Mouse (Mus musculus): ENCODE results near the gene Skap1.

The Skap1 gene

DNA sequence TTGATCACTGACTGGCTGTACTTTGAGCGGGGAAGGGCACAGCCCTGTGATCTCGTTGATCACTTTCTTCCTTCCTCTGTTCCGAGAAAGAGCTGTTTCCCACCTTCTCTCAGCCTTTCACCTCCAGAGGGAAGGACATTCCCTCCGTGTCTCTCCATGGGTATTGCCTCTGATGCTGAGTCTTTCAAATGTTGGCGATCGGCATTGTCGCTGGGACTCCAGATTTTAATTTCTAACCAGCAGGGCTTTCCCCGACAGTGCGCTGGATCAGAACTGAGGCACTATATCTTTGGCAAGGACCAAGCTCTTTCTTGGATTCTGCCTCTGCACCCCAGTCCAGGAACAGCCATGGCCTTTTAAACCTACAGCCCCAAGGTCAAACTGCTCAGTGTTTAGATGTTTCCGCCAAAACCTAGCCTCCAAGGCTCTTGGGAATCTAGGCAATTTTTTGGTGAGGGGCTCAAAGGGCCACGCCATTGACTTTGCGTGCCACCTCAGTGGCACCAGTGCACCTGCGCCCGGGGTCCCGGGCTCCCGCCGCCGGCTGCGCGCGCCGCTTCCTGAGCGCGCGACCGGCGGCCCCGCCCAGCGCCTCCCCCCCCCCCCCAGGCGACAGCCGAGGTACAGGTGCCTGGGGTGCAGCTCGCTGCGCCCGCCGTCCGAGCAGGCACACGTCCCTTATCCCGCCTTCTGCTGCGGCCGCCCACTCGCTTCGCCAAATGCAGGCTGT is at the start of gene Skap1:
TSS of gene Skap1 (plus strand) at position 608 of the 730 bp plus-strand sequence.
- DNase-seq (ENCODE audit: low read depth) = no peak

DNA sequence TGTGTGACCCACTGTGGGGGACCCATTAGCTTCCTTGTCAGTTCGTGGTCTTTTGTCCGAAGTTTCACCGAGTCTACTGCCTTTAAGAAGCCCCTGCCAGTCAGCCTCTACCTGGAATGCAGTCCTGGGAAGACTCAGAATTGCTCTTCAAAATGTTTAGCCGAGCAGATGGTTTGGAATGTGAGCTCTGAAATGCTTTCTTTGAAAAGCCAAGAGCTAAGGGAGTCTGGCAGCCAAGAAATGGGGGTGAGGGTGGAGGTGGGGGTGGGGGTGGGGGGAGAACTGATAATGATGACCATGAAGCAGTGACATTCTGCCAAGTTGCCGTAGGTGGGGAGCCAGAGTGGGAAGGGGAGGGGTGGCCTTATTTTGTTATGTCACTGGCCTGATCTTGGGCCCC is 43.3 kb upstream of the Skap1 start:
- no peak for DNase-seq (ENCODE audit: low read depth)

DNA sequence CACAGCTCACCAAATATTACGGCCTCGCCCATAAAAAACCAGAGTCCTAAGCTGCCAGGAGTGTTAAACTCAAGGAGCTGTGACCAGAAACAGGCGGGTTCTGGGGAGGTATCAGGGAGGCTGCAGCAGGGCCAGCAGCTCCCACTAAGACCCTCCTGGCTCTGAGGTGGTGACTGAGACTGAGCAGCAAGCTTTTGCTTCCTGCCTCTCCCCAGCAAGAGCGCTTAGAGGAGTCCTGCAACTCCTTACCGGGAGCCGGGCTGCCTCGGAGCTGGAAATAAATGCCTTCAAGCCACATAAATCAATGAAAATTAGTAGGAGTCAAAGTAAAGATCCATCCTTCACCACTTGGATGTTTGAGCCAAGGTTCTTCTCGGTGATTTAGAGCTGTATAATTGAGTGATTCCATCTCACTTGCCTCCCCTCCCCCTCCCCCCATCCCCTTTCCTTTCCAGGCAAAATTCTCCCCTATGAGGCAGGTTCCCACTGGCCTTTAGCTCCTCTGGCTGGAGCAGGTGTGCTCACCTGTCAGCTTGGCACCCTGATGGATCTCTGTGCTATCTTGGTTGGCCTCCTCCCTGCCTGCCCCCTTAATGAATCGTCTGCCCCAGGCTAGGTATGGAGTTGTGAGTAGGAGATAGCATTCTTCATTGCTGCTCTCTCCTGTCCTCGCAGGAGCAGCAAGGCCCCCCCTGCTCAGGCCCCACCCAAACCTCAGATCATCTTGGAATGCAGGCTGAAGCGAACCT is 42.7 kb upstream of the Skap1 start:
- no peak for DNase-seq (ENCODE audit: low read depth)

DNA sequence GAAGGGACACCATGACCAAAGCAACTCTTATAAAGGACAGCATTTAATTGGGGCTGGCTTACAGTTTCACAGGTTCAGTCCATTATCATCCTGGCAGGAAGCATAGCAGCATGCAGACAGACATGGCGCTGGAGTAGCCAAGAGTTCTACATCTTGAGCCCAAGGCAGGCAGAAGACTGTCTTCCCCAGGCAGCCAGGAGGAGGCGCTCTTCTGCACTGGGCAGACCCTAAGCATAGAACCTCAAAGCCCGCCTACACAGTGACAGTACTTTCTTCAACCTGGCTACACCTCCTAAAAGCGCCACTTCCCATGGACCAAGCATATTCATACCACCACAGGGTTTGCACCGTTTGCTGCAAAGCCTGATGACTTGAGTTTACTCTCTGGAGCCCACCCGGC is 39.2 kb upstream of the Skap1 start:
- DNase-seq (ENCODE audit: low read depth) = no peak

DNA sequence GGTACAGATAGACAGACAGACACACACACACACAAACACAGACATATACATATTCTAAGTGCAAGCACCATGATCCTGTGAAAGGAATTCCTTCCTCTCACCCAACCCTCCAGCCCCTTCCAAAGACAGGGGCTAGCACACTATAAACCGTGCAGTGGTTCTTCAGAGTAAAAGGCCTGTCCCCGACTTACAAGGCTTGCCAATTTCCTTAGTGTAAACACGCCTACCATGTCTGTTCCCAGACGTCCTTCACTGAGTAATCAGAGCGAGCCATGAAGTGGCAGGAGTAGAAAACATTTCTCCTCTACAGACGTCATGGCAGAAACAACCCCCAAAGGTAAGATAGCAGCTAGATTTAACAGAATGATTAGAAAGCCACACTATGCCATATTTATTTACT is 38.2 kb upstream of the Skap1 start:
- no peak for DNase-seq (ENCODE audit: low read depth)

DNA sequence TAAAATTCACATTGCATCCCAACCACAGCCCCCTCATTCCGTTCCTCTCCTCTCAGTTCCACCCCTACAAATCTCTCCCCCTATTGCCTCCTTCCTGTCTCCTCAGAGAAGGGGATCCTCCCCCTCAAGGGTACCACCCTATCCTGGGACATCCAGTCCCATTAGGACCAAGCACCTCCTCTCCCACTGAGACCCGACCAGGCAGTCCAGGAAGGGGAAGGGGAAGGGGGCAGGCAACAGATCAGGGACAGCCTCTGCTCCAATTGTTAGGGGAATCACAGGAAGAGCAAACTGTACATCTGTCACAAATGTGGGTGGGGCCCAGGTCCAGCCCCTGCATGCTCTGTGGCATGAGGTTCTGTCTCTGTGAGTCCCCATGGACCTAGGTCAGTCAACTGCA is 37.6 kb upstream of the Skap1 start:
- no peak for DNase-seq (ENCODE audit: low read depth)

DNA sequence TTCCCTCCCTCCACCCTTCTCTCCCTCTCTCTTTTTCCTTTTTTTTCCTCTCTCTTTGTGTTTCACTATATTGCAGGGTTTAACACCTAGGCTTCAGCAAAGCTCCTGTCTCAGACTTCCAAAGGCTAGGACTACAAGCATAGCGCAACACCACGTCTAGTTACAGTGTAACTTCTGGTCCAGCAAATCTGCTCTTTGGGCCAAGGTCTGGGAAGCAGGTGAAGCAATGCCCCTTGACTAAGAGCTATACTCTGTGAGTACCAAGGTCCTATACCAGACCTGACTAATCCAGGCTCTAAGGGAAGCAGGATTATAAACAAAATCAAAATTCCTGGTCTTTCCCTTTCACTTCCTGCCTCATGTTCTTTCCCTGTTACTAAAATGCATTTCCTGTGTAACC is 35.3 kb upstream of the Skap1 start:
- no peak for DNase-seq (ENCODE audit: low read depth)

DNA sequence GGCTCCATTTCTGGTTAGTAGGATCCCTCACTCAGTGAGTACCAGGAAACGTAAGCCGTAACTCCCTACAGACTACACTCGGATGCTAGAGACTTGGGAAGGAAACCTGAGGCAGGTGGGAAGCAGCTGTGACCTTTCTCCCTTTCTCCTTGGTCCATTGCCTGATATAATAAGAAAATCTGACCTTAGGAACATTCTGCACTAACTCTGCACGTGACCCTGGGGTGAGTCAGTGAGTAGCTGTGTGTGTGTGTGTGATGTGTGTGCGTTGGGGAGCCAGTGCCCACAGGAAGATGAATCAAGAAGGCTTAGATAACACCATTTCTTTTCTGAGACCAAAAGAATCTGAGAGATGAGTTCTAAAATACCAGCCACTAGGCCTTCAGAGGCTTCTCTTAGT is 34.5 kb upstream of the Skap1 start:
- DNase-seq (ENCODE audit: low read depth) = no peak

DNA sequence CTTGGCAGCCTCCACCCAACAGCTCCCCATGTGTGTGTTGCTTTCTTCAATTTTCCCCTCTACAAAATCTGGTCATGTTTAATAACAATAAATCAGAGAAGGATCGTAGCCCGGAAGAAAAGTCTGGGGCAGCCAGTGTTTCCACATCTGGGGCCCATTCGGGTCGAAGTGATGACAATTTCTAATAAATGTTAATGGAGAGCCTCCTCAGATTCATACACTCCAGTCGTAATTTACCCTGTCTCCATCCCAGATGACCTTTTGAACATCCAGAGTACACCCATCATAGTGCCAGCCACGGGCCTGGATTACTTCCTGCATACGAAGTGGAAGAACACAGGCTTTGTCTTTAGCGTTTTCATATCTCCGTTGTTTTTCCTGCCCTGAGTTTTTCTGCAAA is 32.5 kb upstream of the Skap1 start:
- DNase-seq (ENCODE audit: low read depth) = no peak

DNA sequence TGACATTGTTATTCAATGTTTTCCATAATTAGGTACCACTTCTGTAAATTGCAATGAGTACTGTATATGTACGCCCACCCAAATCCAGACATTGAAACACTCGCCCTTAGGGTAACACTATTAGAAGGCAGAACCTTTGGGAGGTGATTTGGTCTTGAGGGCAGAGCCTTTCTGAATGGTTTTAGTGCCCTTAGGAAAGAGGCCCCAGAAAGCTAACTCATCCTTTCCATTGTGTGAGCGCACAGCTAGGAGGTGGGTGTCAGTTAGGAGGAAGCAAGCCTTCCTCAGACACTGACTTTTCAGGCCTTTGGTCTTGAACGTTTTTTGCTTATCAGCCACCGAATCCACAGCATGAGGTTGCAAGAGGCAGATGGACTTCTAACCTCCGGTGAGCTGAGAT is 29.5 kb upstream of the Skap1 start:
- no peak for DNase-seq (ENCODE audit: low read depth)

DNA sequence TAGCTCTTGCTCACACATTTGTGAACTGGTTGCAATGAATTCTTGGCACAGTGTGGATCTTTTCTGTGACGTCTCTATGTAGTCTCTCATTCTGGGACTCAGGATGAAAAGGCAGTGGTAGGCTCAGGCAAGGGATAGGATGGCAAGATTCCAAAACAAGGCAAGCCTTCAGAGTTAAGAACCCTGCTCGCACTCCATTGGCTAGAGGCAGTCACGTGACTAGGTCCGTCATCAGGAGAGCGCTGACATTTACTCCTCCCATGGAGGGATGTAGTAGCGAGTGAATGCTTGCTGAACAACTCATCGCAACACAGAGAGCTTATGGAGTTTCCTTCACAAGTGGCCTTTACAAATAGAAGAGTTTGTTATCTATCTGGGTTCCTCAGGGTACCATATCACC is 27.9 kb upstream of the Skap1 start:
- DNase-seq (ENCODE audit: low read depth) = no peak

DNA sequence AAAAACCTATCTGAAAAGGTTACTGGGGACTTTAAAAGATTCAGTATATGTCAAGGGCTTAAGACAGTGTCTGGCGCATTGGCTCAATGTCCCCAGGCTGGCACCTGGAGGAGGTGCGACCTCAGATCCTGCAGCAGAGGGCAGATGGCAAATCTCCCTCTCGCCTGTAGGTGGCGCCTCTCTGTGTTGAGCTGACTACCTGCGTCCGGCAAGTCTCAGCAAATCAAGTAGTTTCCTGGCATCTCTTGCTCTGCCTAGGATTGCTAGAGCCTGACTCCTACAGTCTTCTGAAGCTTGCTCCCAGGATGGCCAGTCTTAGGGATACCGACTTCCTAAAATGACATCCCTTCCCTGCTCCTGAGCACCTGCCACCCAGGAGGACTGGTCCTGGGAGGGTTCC is 25.6 kb upstream of the Skap1 start:
- no peak for DNase-seq (ENCODE audit: low read depth)

DNA sequence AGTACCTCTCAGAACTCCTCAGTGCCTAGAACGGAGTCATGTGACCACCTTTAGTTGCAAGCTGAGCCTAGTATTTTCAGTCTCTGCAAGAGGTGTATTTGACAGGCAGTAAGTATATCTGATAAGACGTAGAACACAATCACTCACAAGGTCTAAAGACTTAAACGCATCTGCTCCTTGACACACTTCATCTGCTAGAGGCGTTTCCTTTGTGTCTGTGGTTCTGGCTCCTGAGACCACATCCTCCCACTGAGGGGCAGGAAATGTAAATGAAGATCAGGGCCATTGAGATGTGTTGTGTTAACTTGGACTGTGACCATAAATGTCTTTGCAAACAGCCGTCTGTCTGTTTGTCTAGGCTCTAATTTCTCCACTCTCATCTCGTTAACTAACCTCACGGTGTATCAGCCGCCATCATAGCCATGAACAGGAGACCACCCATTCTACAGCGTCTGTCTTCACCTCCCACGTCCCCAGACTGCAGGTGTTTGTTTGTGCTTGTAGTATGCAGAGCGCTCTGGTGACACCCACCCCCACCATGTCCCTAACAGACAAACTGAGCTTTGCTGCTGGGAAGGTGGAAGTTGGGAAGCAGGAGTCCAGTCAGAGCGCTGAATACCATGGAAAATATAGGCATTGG is 22.7 kb upstream of the Skap1 start:
- no peak for DNase-seq (ENCODE audit: low read depth)

DNA sequence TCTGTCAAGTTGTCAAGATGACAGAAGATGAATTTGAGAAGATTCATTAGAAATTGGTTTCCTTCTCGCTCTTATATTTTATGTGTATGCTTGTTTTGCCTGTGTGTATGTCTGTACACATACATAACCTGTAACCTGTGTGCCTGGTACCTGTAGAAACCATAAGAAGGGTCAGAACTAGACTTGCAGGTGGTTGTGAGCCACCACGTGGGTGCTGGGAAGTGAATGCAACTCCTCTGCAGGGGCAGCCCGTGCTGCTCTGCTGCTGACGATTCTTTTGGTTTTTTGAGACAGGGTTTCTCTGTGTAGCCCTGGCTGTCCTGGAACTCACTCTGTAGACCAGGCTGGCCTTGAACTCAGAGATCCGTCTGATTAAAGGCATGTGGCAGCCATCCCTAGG is 21.9 kb upstream of the Skap1 start:
- DNase-seq (ENCODE audit: low read depth) = no peak

DNA sequence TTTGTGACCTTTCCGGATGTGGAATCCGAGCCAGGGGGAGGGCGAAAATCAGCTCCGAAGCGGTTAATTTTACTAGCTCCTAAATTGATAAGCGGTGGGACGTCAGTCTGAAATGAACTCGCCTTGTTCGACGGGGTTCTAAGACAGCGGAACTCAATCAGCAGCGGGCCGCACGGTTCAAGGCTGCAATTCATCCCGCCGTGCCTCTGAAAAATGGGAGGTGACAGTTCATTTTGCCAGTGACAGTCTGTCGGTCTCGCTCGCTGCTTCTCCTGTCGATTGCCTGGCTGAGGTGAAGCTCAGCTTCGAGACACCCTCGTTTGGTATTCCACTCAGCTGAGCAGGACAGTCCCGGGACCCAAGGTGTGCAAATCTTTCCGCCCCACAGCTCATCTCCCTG is 16.5 kb upstream of the Skap1 start:
- no peak for DNase-seq (ENCODE audit: low read depth)

DNA sequence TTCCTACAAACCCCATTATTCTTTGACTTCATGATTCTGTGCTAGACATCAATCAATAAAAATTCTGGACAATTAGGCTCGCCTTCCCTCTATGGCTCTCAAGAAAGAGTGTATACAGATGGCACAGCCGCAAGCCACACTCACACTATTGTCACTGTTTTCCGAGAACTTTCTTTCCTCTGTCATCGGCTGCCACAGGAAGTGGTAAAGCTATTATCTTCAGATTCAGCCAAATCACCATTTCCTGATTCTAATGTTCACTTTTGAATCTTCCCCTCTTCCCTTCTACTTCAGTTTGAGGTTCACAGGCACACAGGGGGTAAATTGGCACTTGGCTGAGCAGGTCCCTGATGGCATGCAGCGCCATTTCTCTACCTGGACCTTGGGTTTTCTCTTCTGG is 9.3 kb upstream of the Skap1 start:
- DNase-seq (ENCODE audit: low read depth) = no peak

DNA sequence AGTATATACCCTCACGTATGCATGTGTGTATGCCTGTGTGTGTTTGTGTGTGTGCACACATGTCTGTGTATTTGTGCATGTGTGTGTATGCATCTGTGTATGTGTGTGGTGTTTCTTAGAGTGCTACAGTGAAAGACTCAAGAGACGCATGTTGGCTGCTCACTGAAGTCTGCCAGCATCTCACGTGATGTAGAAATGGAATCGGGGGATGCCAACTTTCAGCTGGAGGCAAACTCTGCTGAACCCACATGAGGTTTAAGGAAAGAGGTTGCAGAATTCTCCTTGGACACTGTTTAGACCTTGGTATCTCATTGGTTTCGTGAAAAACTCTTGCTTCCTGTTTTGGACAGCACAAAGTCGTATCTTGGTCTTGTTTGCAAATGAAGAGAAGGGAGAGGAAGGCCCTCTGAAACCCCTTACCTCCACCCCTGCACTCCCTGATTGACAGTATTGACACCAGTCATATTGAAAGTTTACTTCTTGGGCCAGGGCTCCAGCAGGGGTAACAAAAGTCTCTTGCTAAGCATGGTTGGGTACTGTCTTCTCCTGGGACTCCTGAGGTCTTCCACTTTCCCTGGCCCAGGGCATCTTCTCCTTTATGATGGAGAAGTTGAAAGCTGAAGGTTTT is 8.6 kb upstream of the Skap1 start:
- DNase-seq (ENCODE audit: low read depth) = no peak

DNA sequence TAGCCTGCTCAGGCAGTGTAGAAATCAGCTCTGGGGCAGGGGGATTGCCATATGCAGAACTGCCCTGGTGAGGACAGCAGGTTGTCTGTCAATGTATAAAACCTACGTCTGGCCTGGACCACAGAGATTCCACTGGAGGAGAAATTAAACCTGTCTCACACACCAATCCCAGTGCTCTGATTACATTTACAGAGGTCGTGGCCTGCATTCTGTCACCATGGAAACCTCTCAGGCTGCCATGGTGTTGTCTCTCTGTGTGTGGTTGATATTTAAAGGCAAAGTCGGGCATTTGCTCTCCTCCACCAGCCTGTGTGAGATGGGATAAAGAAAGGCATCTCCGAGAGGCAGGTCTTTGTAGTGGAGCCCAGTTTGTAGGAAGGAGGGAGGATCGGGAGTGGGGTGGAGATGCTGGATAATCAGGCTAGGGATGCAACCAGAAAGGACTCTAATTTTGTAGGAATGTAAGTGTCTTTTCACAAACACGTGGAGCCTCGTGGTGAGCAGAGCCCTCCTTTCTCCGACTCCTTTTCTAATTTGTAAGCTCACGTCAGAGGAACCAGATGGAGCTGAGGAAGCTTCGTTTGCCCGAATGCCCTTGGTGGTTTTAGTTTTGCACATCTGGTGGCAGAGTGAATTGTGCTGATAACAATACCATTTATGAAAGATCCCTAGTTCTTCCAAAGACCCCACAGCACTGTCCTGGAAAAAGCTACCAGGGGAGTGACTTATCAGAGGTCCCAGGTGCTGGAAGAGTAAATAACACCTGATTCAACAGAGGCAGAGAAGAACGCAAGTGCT is 7.7 kb upstream of the Skap1 start:
- no peak for DNase-seq (ENCODE audit: low read depth)

DNA sequence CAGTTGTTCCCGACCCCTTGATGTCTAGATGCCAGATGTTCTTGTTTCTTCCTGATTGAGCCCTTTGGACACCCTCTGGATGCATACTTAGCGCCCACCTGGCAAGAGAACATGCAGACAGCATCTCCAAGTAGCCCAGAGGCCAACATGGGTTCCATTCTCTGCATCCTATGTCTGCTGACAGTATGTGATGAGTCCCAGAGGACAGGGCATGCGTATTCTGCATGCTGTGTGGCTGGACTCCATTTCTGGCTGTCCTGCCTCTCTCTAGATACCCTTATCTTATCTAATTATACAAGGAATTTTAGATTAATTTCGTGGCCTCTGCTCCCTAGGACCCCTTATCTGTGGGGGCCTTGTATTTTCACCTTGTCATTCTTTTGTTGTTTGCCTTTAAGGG is 2.6 kb upstream of the Skap1 start:
- DNase-seq (ENCODE audit: low read depth) = no peak

DNA sequence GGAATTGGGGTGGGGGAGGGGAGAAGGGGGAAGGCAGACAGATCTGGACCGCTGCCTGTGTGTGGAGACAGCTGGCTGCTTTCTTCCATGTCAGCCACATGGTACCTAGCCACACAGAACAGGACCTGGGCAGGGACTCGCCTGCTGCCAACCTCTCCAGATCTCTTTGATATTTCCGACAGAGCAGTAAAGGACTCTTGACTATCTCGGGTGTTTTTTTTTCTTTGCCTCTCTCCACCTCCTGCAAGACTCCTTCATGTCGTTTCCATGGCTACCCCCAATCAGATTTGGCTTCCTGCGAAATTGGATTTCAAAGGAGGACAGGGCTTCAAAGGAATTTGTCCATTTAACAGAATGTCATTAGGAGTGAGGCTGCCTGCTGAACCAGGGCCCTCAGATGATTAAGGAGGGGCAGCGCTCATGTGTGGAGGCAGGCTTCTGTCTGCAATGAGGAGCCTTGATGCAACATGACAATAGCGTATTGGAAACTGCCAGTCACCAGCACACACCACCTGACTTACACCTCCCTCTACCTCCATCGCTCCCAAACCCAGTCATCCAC is 2.1 kb upstream of the Skap1 start:
- DNase-seq (ENCODE audit: low read depth) = no peak

DNA sequence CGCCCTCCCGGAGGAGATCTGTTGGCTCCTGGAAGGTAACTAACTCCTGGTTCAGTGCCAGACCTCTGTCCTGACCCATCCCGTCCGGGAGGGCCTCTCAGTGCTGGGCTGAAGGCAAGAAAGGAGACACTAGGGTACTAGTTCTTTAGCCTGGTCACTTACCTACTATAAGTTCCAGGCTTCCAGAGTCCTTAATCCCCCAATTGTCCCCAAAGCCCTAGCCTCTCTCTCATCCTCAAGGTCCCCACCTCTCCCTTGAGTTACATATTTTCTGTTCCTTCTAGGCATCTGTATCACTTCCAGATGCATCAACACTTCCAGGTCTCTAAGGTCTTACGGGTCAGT is 295 bp downstream of the Skap1 start:
- DNase-seq (ENCODE audit: low read depth) = no peak

Measured in fibroblast of lung, adult 2 months (primary cell).